In genomic region chr4:148676188-148676960, GRCm38 (mm10) we compare ENCODE assay signal across 9 mouse cellular contexts. TPM values are rescaled to one million over a fixed set of nuclear protein-coding genes. Genes with fewer than 3 reads are reported as not detected.
A peak's percentile ranks its signal among the peaks of the same experiment; 100 is the strongest.
DNase-seq lines count a peak whose midpoint lies in the region; ATAC-seq and TF ChIP-seq lines count a peak whose summit lies in the region.
"Had no signal": no experiment of that assay in that cellular context is flagged by ENCODE, and none has a peak within 500 bp of the region (broad histone marks: within the 10 kb centered on the region; RNA-seq: fewer than 3 reads in every experiment).

No protein-coding gene starts in this region.

- TF ChIP-seq CTCF in liver, postnatal 0 days (IDR thresholded peaks at IDR 0.05; ENCODE audit: low read depth): no peak
- no peak for TF ChIP-seq CTCF in layer of hippocampus, adult 2 months (conservative IDR thresholded peaks at IDR 0.05)

- no peaks in the 10 kb centered on the region for H3K36me3 ChIP-seq in embryonic facial prominence, embryonic 12.5 days
- no peaks in the 10 kb centered on the region for H3K36me3 ChIP-seq in intestine, embryonic 16.5 days (ENCODE audit: control insufficient read depth, insufficient read depth, low read length)
- H3K36me3 ChIP-seq in liver, postnatal 0 days (replicated peaks; ENCODE audit: insufficient read depth, low read length): no peaks in the 10 kb centered on the region

- ATAC-seq in embryonic facial prominence, embryonic 12.5 days (ENCODE audit: insufficient number of reproducible peaks, insufficient read depth, low FRiP score, low TSS enrichment): peak; percentile 23; the same call in 1 of the 2 replicates
- ATAC-seq in intestine, embryonic 16.5 days: peak; percentile 66
- ATAC-seq in liver, postnatal 0 days: peak; percentile 68

- peak; percentile 84 for DNase-seq in MN1 (ENCODE audit: low spot score)
- no peak for DNase-seq in liver, postnatal 0 days
- peak; percentile 70 for DNase-seq in retina, embryonic 14.5 days (ENCODE audit: low spot score)
- no peak for DNase-seq in layer of hippocampus, adult 2 months (ENCODE audit: low spot score in 2 of 2)
- DNase-seq in spleen, postnatal 36 days (ENCODE audit: low spot score in 2 of 2): no peak
- DNase-seq in ovary, postnatal 10 days (ENCODE audit: low spot score): no peak

- peaks cover 2% of the 10 kb centered on the region; the same call in 1 of the 2 replicates for H3K27me3 ChIP-seq in embryonic facial prominence, embryonic 12.5 days
- no peaks in the 10 kb centered on the region for H3K27me3 ChIP-seq in intestine, embryonic 16.5 days (replicated peaks; ENCODE audit: control insufficient read depth, insufficient read depth, low read length)
- H3K27me3 ChIP-seq in liver, postnatal 0 days (ENCODE audit: insufficient read depth, low read length): no peaks in the 10 kb centered on the region

- 42% methylated on average over 15 of the region's 16 CpGs for WGBS in embryonic facial prominence, embryonic 12.5 days
- 43% methylated on average over 16 of the region's 16 CpGs for WGBS in intestine, embryonic 16.5 days
- WGBS in liver, postnatal 0 days (ENCODE audit: insufficient replicate concordance): 37% methylated on average over 16 of the region's 16 CpGs

- H3K9me3 ChIP-seq in embryonic facial prominence, embryonic 12.5 days: no peaks in the 10 kb centered on the region
- no peaks in the 10 kb centered on the region for H3K9me3 ChIP-seq in intestine, embryonic 16.5 days (ENCODE audit: control insufficient read depth, low read length)
- H3K9me3 ChIP-seq in liver, postnatal 0 days (ENCODE audit: low read length): no peaks in the 10 kb centered on the region

- H3K27ac ChIP-seq in embryonic facial prominence, embryonic 12.5 days: no peak overlapping the region
- H3K27ac ChIP-seq in intestine, embryonic 16.5 days (ENCODE audit: low read length): peak overlapping the region; percentile 32; the same call in 1 of the 2 replicates
- H3K27ac ChIP-seq in liver, postnatal 0 days (ENCODE audit: low read depth): no peak overlapping the region; the same call in 1 of the 2 replicates
- H3K27ac ChIP-seq in layer of hippocampus, adult 2 months: no peak overlapping the region

- H3K4me2 ChIP-seq in embryonic facial prominence, embryonic 12.5 days (replicated peaks): no peak overlapping the region
- H3K4me2 ChIP-seq in intestine, embryonic 16.5 days (ENCODE audit: low read depth, low read length): no peak overlapping the region
- H3K4me2 ChIP-seq in liver, postnatal 0 days (ENCODE audit: low read depth, low read length): no peak overlapping the region

- no peak overlapping the region for H3K9ac ChIP-seq in embryonic facial prominence, embryonic 12.5 days
- peak overlapping the region; percentile 46; the same call in 1 of the 2 replicates for H3K9ac ChIP-seq in intestine, embryonic 16.5 days (ENCODE audit: low read depth, low read length)
- no peak overlapping the region for H3K9ac ChIP-seq in liver, postnatal 0 days (replicated peaks)

- H3K4me1 ChIP-seq in embryonic facial prominence, embryonic 12.5 days: peaks cover 24% of the 10 kb centered on the region
- H3K4me1 ChIP-seq in intestine, embryonic 16.5 days (ENCODE audit: control insufficient read depth, insufficient read depth, low read length): peaks cover 25% of the 10 kb centered on the region
- H3K4me1 ChIP-seq in liver, postnatal 0 days (ENCODE audit: insufficient read depth): peaks cover 19% of the 10 kb centered on the region

- no peak overlapping the region for H3K4me3 ChIP-seq in embryonic facial prominence, embryonic 12.5 days
- H3K4me3 ChIP-seq in intestine, embryonic 16.5 days (ENCODE audit: low read length): no peak overlapping the region
- H3K4me3 ChIP-seq in liver, postnatal 0 days (ENCODE audit: low read depth, low read length): no peak overlapping the region
- H3K4me3 ChIP-seq in layer of hippocampus, adult 2 months: no peak overlapping the region

- no peak for TF ChIP-seq EP300 in liver, postnatal 0 days (IDR thresholded peaks at IDR 0.05; ENCODE audit: low read depth)

RNA-seq across cellular contexts. Expression of gene Gm572, which starts 33.3 kb away (rescaled TPM):
- not detected in 2 replicates for polyA plus RNA-seq in embryonic facial prominence, embryonic 12.5 days (2016; fragmentation: Nextera tagmentation; extraction: Ambion mirVana)
- polyA plus RNA-seq in intestine, embryonic 16.5 days (2015; fragmentation: Nextera tagmentation; extraction: Ambion mirVana): not detected in 2 replicates
- polyA plus RNA-seq in liver, postnatal 0 days (2015; fragmentation: Nextera tagmentation; extraction: Ambion mirVana): not detected in 2 replicates
- not detected for total RNA-seq in layer of hippocampus, adult 2 months (2021)
- polyA plus RNA-seq: large intestine, adult 2 months had no signal

RNA-seq across cellular contexts. Expression of gene Tardbp, which starts 49.6 kb away (rescaled TPM):
- 362 and 375 TPM in 2 replicates for polyA plus RNA-seq in embryonic facial prominence, embryonic 12.5 days (2016; fragmentation: Nextera tagmentation; extraction: Ambion mirVana)
- 230 and 259 TPM in 2 replicates for polyA plus RNA-seq in intestine, embryonic 16.5 days (2015; fragmentation: Nextera tagmentation; extraction: Ambion mirVana)
- 73.4 and 76.7 TPM in 2 replicates for polyA plus RNA-seq in liver, postnatal 0 days (2015; fragmentation: Nextera tagmentation; extraction: Ambion mirVana)
- total RNA-seq in layer of hippocampus, adult 2 months (2021): 100 to 1,000 TPM; 233 to 237 TPM

Comparison
In these comparisons a context has a peak if more than half of its experiments do, and no peak if none do; other contexts are left out.
1. DNase-seq: peak in MN1 (single experiment) and retina, embryonic 14.5 days (single experiment); none in liver, postnatal 0 days (single experiment), layer of hippocampus, adult 2 months (0 of 2), spleen, postnatal 36 days (0 of 2) and ovary, postnatal 10 days (single experiment).
2. Peak in every context shown above with its lines, with median percentiles within 50 percentile points of each other: ATAC-seq.